Comparison of ENCODE assay signal across 8 mouse cellular contexts in the genomic region with DNA sequence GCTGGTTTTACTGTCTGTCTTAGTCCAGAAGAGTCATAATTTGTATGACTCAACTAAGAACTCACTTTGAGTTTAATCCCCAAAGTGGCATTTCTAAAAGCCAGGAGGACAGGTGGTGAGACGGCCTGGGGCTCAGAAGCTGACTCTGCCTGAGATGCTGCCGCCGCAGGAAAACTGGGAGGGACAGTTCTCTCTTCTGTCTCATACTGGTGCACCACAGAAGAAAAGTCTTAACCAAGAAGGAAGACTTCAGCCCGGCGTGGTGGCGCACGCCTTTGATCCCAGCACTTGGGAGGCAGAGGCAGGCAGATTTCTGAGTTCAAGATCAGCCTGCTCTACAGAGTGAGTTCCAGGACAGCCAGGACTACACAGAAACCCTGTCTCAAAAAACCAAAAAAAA. TPM values are rescaled to one million over a fixed set of nuclear protein-coding genes. Genes with fewer than 3 reads are reported as not detected.
DNase-seq lines count a peak whose midpoint lies in the region; ATAC-seq and TF ChIP-seq lines count a peak whose summit lies in the region.

No protein-coding gene starts in this region.

- H3K4me3 ChIP-seq in lung, embryonic 14.5 days (ENCODE audit: low read depth, low read length): peak overlapping the region; percentile 66
- no peak overlapping the region for H3K4me3 ChIP-seq in hindbrain, embryonic 16.5 days (ENCODE audit: low read length)
- H3K4me3 ChIP-seq in neural tube, embryonic 15.5 days (replicated peaks): peak overlapping the region; percentile 69; the same call in 1 of the 2 replicates

- WGBS in lung, embryonic 14.5 days: 91% methylated on average over 7 of the region's 7 CpGs
- 84% methylated on average over 7 of the region's 7 CpGs for WGBS in hindbrain, embryonic 16.5 days
- 72% methylated on average over 7 of the region's 7 CpGs for WGBS in neural tube, embryonic 15.5 days

- H3K4me2 ChIP-seq in lung, embryonic 14.5 days: peak overlapping the region; percentile 73
- peak overlapping the region; percentile 63 for H3K4me2 ChIP-seq in hindbrain, embryonic 16.5 days (ENCODE audit: low read length)
- peak overlapping the region; percentile 58 for H3K4me2 ChIP-seq in neural tube, embryonic 15.5 days

- 0 out of 2 replicates have a peak overlapping the region, but pooled peaks have one; percentile 97 for H3K27ac ChIP-seq in lung, embryonic 14.5 days (ENCODE audit: low read depth)
- H3K27ac ChIP-seq in hindbrain, embryonic 16.5 days (ENCODE audit: low read depth, low read length): peak overlapping the region; percentile 95; the same call in 1 of the 2 replicates
- H3K27ac ChIP-seq in neural tube, embryonic 15.5 days (replicated peaks): peak overlapping the region; percentile 97

- H3K9me3 ChIP-seq in lung, embryonic 14.5 days (ENCODE audit: low read depth, low read length): no peaks in the 10 kb centered on the region
- H3K9me3 ChIP-seq in hindbrain, embryonic 16.5 days (ENCODE audit: control insufficient read depth, low read length): no peaks in the 10 kb centered on the region
- H3K9me3 ChIP-seq in neural tube, embryonic 15.5 days (replicated peaks): no peaks in the 10 kb centered on the region

- no peaks in the 10 kb centered on the region for H3K4me1 ChIP-seq in lung, embryonic 14.5 days (ENCODE audit: insufficient read depth)
- peaks cover 6% of the 10 kb centered on the region for H3K4me1 ChIP-seq in hindbrain, embryonic 16.5 days (ENCODE audit: control insufficient read depth, insufficient read depth, low read depth, low read length)
- peaks cover 28% of the 10 kb centered on the region for H3K4me1 ChIP-seq in neural tube, embryonic 15.5 days

- ATAC-seq in cerebellum, adult (ENCODE audit: insufficient number of reproducible peaks, low FRiP score, low TSS enrichment): no peak
- no peak for ATAC-seq in lung, embryonic 14.5 days (ENCODE audit: insufficient read depth)
- ATAC-seq in hindbrain, embryonic 16.5 days: no peak
- ATAC-seq in neural tube, embryonic 15.5 days (ENCODE audit: low FRiP score): no peak; the same call in 1 of the 2 replicates

- TF ChIP-seq CTCF in lung, embryonic 14.5 days (IDR thresholded peaks at IDR 0.05; ENCODE audit: low read depth): no peak

- peaks cover 52% of the 10 kb centered on the region for H3K36me3 ChIP-seq in lung, embryonic 14.5 days (ENCODE audit: insufficient read depth)
- H3K36me3 ChIP-seq in hindbrain, embryonic 16.5 days (ENCODE audit: control insufficient read depth, insufficient read depth, low read length): peaks cover 24% of the 10 kb centered on the region
- H3K36me3 ChIP-seq in neural tube, embryonic 15.5 days: peaks cover 42% of the 10 kb centered on the region

- no peaks in the 10 kb centered on the region for H3K27me3 ChIP-seq in lung, embryonic 14.5 days (ENCODE audit: insufficient read depth, low read length)
- H3K27me3 ChIP-seq in hindbrain, embryonic 16.5 days (replicated peaks; ENCODE audit: control insufficient read depth, insufficient read depth, low read length): no peaks in the 10 kb centered on the region
- H3K27me3 ChIP-seq in neural tube, embryonic 15.5 days (replicated peaks): no peaks in the 10 kb centered on the region

- H3K9ac ChIP-seq in lung, embryonic 14.5 days: no peak overlapping the region
- H3K9ac ChIP-seq in hindbrain, embryonic 16.5 days (ENCODE audit: low read depth, low read length): no peak overlapping the region
- H3K9ac ChIP-seq in neural tube, embryonic 15.5 days (replicated peaks): no peak overlapping the region

- DNase-seq in cerebellum, adult 11-12 months: peak; percentile 43
- no peak for DNase-seq in lung, embryonic 14.5 days
- no peak for DNase-seq in lung, postnatal 25 days (ENCODE audit: low spot score)
- DNase-seq in yolk sac, embryonic 10.5 days (ENCODE audit: low spot score): no peak
- DNase-seq in left cerebral cortex, postnatal 4 days: no peak

- intact Hi-C loops in left cerebral cortex, postnatal 4 days (cut with DNase I): no loop called here

RNA-seq across cellular contexts. Expression of gene Eci1, which starts 0.5 kb away (rescaled TPM):
- 79.8 and 80.8 TPM in 2 replicates for polyA plus RNA-seq in lung, embryonic 14.5 days (2014; fragmentation: Nextera tagmentation; extraction: Ambion mirVana)
- 48.0 and 59.0 TPM in 2 replicates for polyA plus RNA-seq in hindbrain, embryonic 16.5 days (2015; fragmentation: Nextera tagmentation; extraction: Ambion mirVana)
- polyA plus RNA-seq in neural tube, embryonic 15.5 days (2015; fragmentation: Nextera tagmentation; extraction: Ambion mirVana): 51.5 and 58.8 TPM in 2 replicates
- 10 to 100 TPM in 1 of 2 experiments, 1 to 10 TPM in 1; 9.4 to 11.5 TPM for total RNA-seq in left cerebral cortex, postnatal 4 days (2021)

RNA-seq across cellular contexts. Expression of gene Rnps1, which starts 11.5 kb away (rescaled TPM):
- 282 and 292 TPM in 2 replicates for polyA plus RNA-seq in lung, embryonic 14.5 days (2014; fragmentation: Nextera tagmentation; extraction: Ambion mirVana)
- 304 and 328 TPM in 2 replicates for polyA plus RNA-seq in hindbrain, embryonic 16.5 days (2015; fragmentation: Nextera tagmentation; extraction: Ambion mirVana)
- polyA plus RNA-seq in neural tube, embryonic 15.5 days (2015; fragmentation: Nextera tagmentation; extraction: Ambion mirVana): 289 and 293 TPM in 2 replicates
- 100 to 1,000 TPM; 204 to 208 TPM for total RNA-seq in left cerebral cortex, postnatal 4 days (2021)

RNA-seq across cellular contexts. Expression of gene Dnase1l2, which starts 17.0 kb away (rescaled TPM):
- 1.8 and 2.6 TPM in 2 replicates for polyA plus RNA-seq in lung, embryonic 14.5 days (2014; fragmentation: Nextera tagmentation; extraction: Ambion mirVana)
- polyA plus RNA-seq in hindbrain, embryonic 16.5 days (2015; fragmentation: Nextera tagmentation; extraction: Ambion mirVana): 6.1 and 9.4 TPM in 2 replicates
- 5.4 and 8.7 TPM in 2 replicates for polyA plus RNA-seq in neural tube, embryonic 15.5 days (2015; fragmentation: Nextera tagmentation; extraction: Ambion mirVana)
- total RNA-seq in left cerebral cortex, postnatal 4 days (2021): 1 to 10 TPM; 7.1 to 8.5 TPM

RNA-seq across cellular contexts. Expression of gene E4f1, which starts 44.2 kb away (rescaled TPM):
- polyA plus RNA-seq in lung, embryonic 14.5 days (2014; fragmentation: Nextera tagmentation; extraction: Ambion mirVana): 22.3 and 25.2 TPM in 2 replicates
- polyA plus RNA-seq in hindbrain, embryonic 16.5 days (2015; fragmentation: Nextera tagmentation; extraction: Ambion mirVana): 42.3 and 43.5 TPM in 2 replicates
- polyA plus RNA-seq in neural tube, embryonic 15.5 days (2015; fragmentation: Nextera tagmentation; extraction: Ambion mirVana): 46.3 and 49.5 TPM in 2 replicates
- 10 to 100 TPM; 39.0 to 41.7 TPM for total RNA-seq in left cerebral cortex, postnatal 4 days (2021)

RNA-seq across cellular contexts. Expression of gene Pgp, which starts 44.3 kb away (rescaled TPM):
- polyA plus RNA-seq in lung, embryonic 14.5 days (2014; fragmentation: Nextera tagmentation; extraction: Ambion mirVana): 57.9 and 60.2 TPM in 2 replicates
- 83.9 and 85.4 TPM in 2 replicates for polyA plus RNA-seq in hindbrain, embryonic 16.5 days (2015; fragmentation: Nextera tagmentation; extraction: Ambion mirVana)
- 76.1 and 79.7 TPM in 2 replicates for polyA plus RNA-seq in neural tube, embryonic 15.5 days (2015; fragmentation: Nextera tagmentation; extraction: Ambion mirVana)
- 10 to 100 TPM; 45.3 to 45.9 TPM for total RNA-seq in left cerebral cortex, postnatal 4 days (2021)
